Comparison of ENCODE assay signal across 8 mouse cellular contexts in genomic region chr12:103367620-103368325, GRCm38 (mm10). TPM values are rescaled to one million over a fixed set of nuclear protein-coding genes. Genes with fewer than 3 reads are reported as not detected.
DNase-seq lines count a peak whose midpoint lies in the region; ATAC-seq lines count a peak whose summit lies in the region.

No protein-coding gene starts in this region.

- no peak overlapping the region for H3K27ac ChIP-seq in intestine, embryonic 14.5 days (ENCODE audit: low read depth)
- no peak overlapping the region for H3K27ac ChIP-seq in limb, embryonic 12.5 days
- no peak overlapping the region for H3K27ac ChIP-seq in midbrain, embryonic 13.5 days

- no peaks in the 10 kb centered on the region for H3K27me3 ChIP-seq in intestine, embryonic 14.5 days (replicated peaks; ENCODE audit: control insufficient read depth, insufficient read depth, low read length)
- peaks cover 14% of the 10 kb centered on the region for H3K27me3 ChIP-seq in limb, embryonic 12.5 days
- peaks cover 9% of the 10 kb centered on the region for H3K27me3 ChIP-seq in midbrain, embryonic 13.5 days

- H3K4me1 ChIP-seq in intestine, embryonic 14.5 days (replicated peaks; ENCODE audit: control insufficient read depth, insufficient read depth, low read length), result no peaks in the 10 kb centered on the region
- H3K4me1 ChIP-seq in limb, embryonic 12.5 days (replicated peaks), result no peaks in the 10 kb centered on the region
- 0 out of 2 replicates have a peak, but pooled peaks cover 2% of the 10 kb centered on the region for H3K4me1 ChIP-seq in midbrain, embryonic 13.5 days (replicated peaks)

- H3K9me3 ChIP-seq in intestine, embryonic 14.5 days (ENCODE audit: control insufficient read depth, low read length), result no peaks in the 10 kb centered on the region
- no peaks in the 10 kb centered on the region for H3K9me3 ChIP-seq in limb, embryonic 12.5 days
- no peaks in the 10 kb centered on the region for H3K9me3 ChIP-seq in midbrain, embryonic 13.5 days

- peak; percentile 65 for ATAC-seq in intestine, embryonic 14.5 days (replicated peaks; ENCODE audit: low FRiP score, low TSS enrichment, low read depth)
- ATAC-seq in limb, embryonic 12.5 days (ENCODE audit: insufficient number of reproducible peaks, insufficient read depth, low FRiP score, low TSS enrichment, low read depth), result peak; percentile 27; the same call in 1 of the 2 replicates
- peak; percentile 82 for ATAC-seq in midbrain, embryonic 13.5 days

- DNase-seq in layer of hippocampus, adult 11-12 months (ENCODE audit: low spot score), result peak; percentile 79
- no peak for DNase-seq in layer of hippocampus, adult 9-10 months (ENCODE audit: low spot score)
- DNase-seq in embryo, embryonic 11 days, result peak; percentile 83
- peak; percentile 64 to 78 for DNase-seq in gastrocnemius, postnatal 4 days (ENCODE audit: low spot score in 2 of 2)
- DNase-seq in intestine, embryonic 14.5 days (ENCODE audit: low spot score), result peak; percentile 94
- DNase-seq in spleen, postnatal 4 days (ENCODE audit: low spot score in 2 of 2), result peak; percentile 70 to 90

- no peak overlapping the region for H3K9ac ChIP-seq in intestine, embryonic 14.5 days (ENCODE audit: low read length)
- H3K9ac ChIP-seq in limb, embryonic 12.5 days (replicated peaks), result no peak overlapping the region
- H3K9ac ChIP-seq in midbrain, embryonic 13.5 days (replicated peaks), result no peak overlapping the region

- 14% methylated on average over 18 of the region's 18 CpGs for WGBS in intestine, embryonic 14.5 days
- WGBS in limb, embryonic 12.5 days, result 17% methylated on average over 18 of the region's 18 CpGs
- WGBS in midbrain, embryonic 13.5 days, result 20% methylated on average over 18 of the region's 18 CpGs

- H3K4me2 ChIP-seq in intestine, embryonic 14.5 days (ENCODE audit: low read length), result no peak overlapping the region
- H3K4me2 ChIP-seq in limb, embryonic 12.5 days, result peak overlapping the region; percentile 30; the same call in 1 of the 2 replicates
- H3K4me2 ChIP-seq in midbrain, embryonic 13.5 days (replicated peaks), result peak overlapping the region; percentile 19; the same call in 1 of the 2 replicates

- no peaks in the 10 kb centered on the region for H3K36me3 ChIP-seq in intestine, embryonic 14.5 days (ENCODE audit: control insufficient read depth, insufficient read depth, low read length)
- H3K36me3 ChIP-seq in limb, embryonic 12.5 days, result no peaks in the 10 kb centered on the region
- no peaks in the 10 kb centered on the region for H3K36me3 ChIP-seq in midbrain, embryonic 13.5 days

- H3K4me3 ChIP-seq in intestine, embryonic 14.5 days (ENCODE audit: low read depth, low read length), result no peak overlapping the region
- no peak overlapping the region for H3K4me3 ChIP-seq in limb, embryonic 12.5 days (replicated peaks)
- H3K4me3 ChIP-seq in midbrain, embryonic 13.5 days (replicated peaks), result no peak overlapping the region

RNA-seq across cellular contexts. Expression of gene Asb2, which starts 12.0 kb away (rescaled TPM):
- total RNA-seq in gastrocnemius, postnatal 4 days (2021), result 100 to 1,000 TPM; 128 to 151 TPM
- polyA plus RNA-seq in intestine, embryonic 14.5 days (2014; fragmentation: Nextera tagmentation; extraction: Ambion mirVana), result 24.1 and 24.6 TPM in 2 replicates
- 2.8 and 2.9 TPM in 2 replicates for polyA plus RNA-seq in limb, embryonic 12.5 days (2016; fragmentation: Nextera tagmentation; extraction: Ambion mirVana)
- 0.57 and 0.82 TPM in 2 replicates for polyA plus RNA-seq in midbrain, embryonic 13.5 days (2015; fragmentation: Nextera tagmentation; extraction: Ambion mirVana)

RNA-seq across cellular contexts. Expression of gene Otub2, which starts 20.7 kb away (rescaled TPM):
- 1 to 10 TPM; 3.7 to 4.1 TPM for total RNA-seq in gastrocnemius, postnatal 4 days (2021)
- 5.6 and 8.1 TPM in 2 replicates for polyA plus RNA-seq in intestine, embryonic 14.5 days (2014; fragmentation: Nextera tagmentation; extraction: Ambion mirVana)
- polyA plus RNA-seq in limb, embryonic 12.5 days (2016; fragmentation: Nextera tagmentation; extraction: Ambion mirVana), result 11.1 and 12.0 TPM in 2 replicates
- polyA plus RNA-seq in midbrain, embryonic 13.5 days (2015; fragmentation: Nextera tagmentation; extraction: Ambion mirVana), result 18.3 and 19.6 TPM in 2 replicates

RNA-seq across cellular contexts. Expression of gene 9330161L09Rik, which starts 39.8 kb away (rescaled TPM):
- 1 to 10 TPM in 1 of 2 experiments, under 1 TPM in 1; 0.83 to 1.9 TPM for total RNA-seq in gastrocnemius, postnatal 4 days (2021)
- polyA plus RNA-seq in intestine, embryonic 14.5 days (2014; fragmentation: Nextera tagmentation; extraction: Ambion mirVana), result 0.24 and 0.67 TPM in 2 replicates
- polyA plus RNA-seq in limb, embryonic 12.5 days (2016; fragmentation: Nextera tagmentation; extraction: Ambion mirVana), result 0.50 and 0.56 TPM in 2 replicates
- 0.68 and 1.2 TPM in 2 replicates for polyA plus RNA-seq in midbrain, embryonic 13.5 days (2015; fragmentation: Nextera tagmentation; extraction: Ambion mirVana)

RNA-seq across cellular contexts. Expression of gene Fam181a, which starts 57.0 kb away (rescaled TPM):
- total RNA-seq in gastrocnemius, postnatal 4 days (2021), result not detected
- polyA plus RNA-seq in intestine, embryonic 14.5 days (2014; fragmentation: Nextera tagmentation; extraction: Ambion mirVana), result not detected in 2 replicates
- 0.23 TPM in 1 of 2 replicates, not detected in the other for polyA plus RNA-seq in limb, embryonic 12.5 days (2016; fragmentation: Nextera tagmentation; extraction: Ambion mirVana)
- 19.4 and 21.1 TPM in 2 replicates for polyA plus RNA-seq in midbrain, embryonic 13.5 days (2015; fragmentation: Nextera tagmentation; extraction: Ambion mirVana)

RNA-seq across cellular contexts. Expression of gene Ddx24, which starts 57.9 kb away (rescaled TPM):
- 10 to 100 TPM; 59.2 to 59.3 TPM for total RNA-seq in gastrocnemius, postnatal 4 days (2021)
- 84.0 and 90.1 TPM in 2 replicates for polyA plus RNA-seq in intestine, embryonic 14.5 days (2014; fragmentation: Nextera tagmentation; extraction: Ambion mirVana)
- polyA plus RNA-seq in limb, embryonic 12.5 days (2016; fragmentation: Nextera tagmentation; extraction: Ambion mirVana), result 94.7 and 114 TPM in 2 replicates
- 138 and 163 TPM in 2 replicates for polyA plus RNA-seq in midbrain, embryonic 13.5 days (2015; fragmentation: Nextera tagmentation; extraction: Ambion mirVana)

Comparison
In these comparisons a context has a peak if more than half of its experiments do, and no peak if none do; other contexts are left out.
1. ATAC-seq: peak in every context shown above with its lines; median percentile 82 in midbrain, embryonic 13.5 days; 65 in intestine, embryonic 14.5 days; 27 in limb, embryonic 12.5 days.